In genomic region chr7:83794006-83794683, GRCm38 (mm10) we compare ENCODE assay signal across 13 mouse cellular contexts. TPM values are rescaled to one million over a fixed set of nuclear protein-coding genes. Genes with fewer than 3 reads are reported as not detected.
DNase-seq lines count a peak whose midpoint lies in the region; ATAC-seq and TF ChIP-seq lines count a peak whose summit lies in the region.
"Had no signal": no experiment of that assay in that cellular context is flagged by ENCODE, and none has a peak within 500 bp of the region (broad histone marks: within the 10 kb centered on the region; RNA-seq: fewer than 3 reads in every experiment).

No protein-coding gene starts in this region.

- no peaks in the 10 kb centered on the region for H3K27me3 ChIP-seq in heart, embryonic 15.5 days
- H3K27me3 ChIP-seq in heart, adult 2 months (ENCODE audit: control insufficient read depth, insufficient read depth, low read length) = no peaks in the 10 kb centered on the region
- 0 out of 2 replicates have a peak, but pooled peaks cover under 1% of the 10 kb centered on the region for H3K27me3 ChIP-seq in E14TG2a.4 (ENCODE audit: insufficient read depth, low read length)
- H3K27me3 ChIP-seq in embryonic facial prominence, embryonic 14.5 days (replicated peaks; ENCODE audit: control insufficient read depth, insufficient read depth, low read length) = no peaks in the 10 kb centered on the region
- H3K27me3 ChIP-seq in limb, embryonic 12.5 days = no peaks in the 10 kb centered on the region
- H3K27me3 ChIP-seq in thymus, adult 2 months (ENCODE audit: control insufficient read depth, insufficient read depth, low read length) = no peaks in the 10 kb centered on the region

- H3K4me3 ChIP-seq in heart, embryonic 15.5 days = no peak overlapping the region
- H3K4me3 ChIP-seq in heart, adult 2 months = no peak overlapping the region
- peak overlapping the region; percentile 43; the same call in 1 of the 2 replicates for H3K4me3 ChIP-seq in E14TG2a.4 (replicated peaks; ENCODE audit: low read length)
- no peak overlapping the region for H3K4me3 ChIP-seq in embryonic facial prominence, embryonic 14.5 days (ENCODE audit: low read depth, low read length)
- H3K4me3 ChIP-seq in limb, embryonic 12.5 days (replicated peaks) = no peak overlapping the region
- H3K4me3 ChIP-seq in thymus, adult 2 months (ENCODE audit: control insufficient read depth, insufficient read depth, low read length) = no peak overlapping the region

- no peak for TF ChIP-seq EP300 in heart, adult 2 months (IDR thresholded peaks at IDR 0.05; ENCODE audit: insufficient read depth, low read depth, low read length)

- 27% methylated on average over 11 of the region's 11 CpGs for WGBS in heart, embryonic 15.5 days
- 48% methylated on average over 11 of the region's 11 CpGs for WGBS in heart, adult 2 months
- 40% methylated on average over 11 of the region's 11 CpGs for WGBS in embryonic facial prominence, embryonic 14.5 days
- 43% methylated on average over 11 of the region's 11 CpGs for WGBS in limb, embryonic 12.5 days
- 67% methylated on average over 11 of the region's 11 CpGs for WGBS in thymus, adult 2 months

- no peak overlapping the region for H3K27ac ChIP-seq in heart, embryonic 15.5 days
- H3K27ac ChIP-seq in heart, adult 2 months = no peak overlapping the region
- H3K27ac ChIP-seq in embryonic facial prominence, embryonic 14.5 days (replicated peaks; ENCODE audit: low read depth, low read length) = no peak overlapping the region
- no peak overlapping the region for H3K27ac ChIP-seq in limb, embryonic 12.5 days
- H3K27ac ChIP-seq in thymus, adult 2 months (ENCODE audit: control insufficient read depth, insufficient read depth, low read length) = no peak overlapping the region
- H3K27ac ChIP-seq: liver, embryonic 14.5 days had no signal

- peak overlapping the region; percentile 28; the same call in 1 of the 2 replicates for H3K4me2 ChIP-seq in heart, embryonic 15.5 days
- H3K4me2 ChIP-seq in embryonic facial prominence, embryonic 14.5 days (ENCODE audit: low read depth, low read length) = peak overlapping the region; percentile 29
- H3K4me2 ChIP-seq in limb, embryonic 12.5 days = peak overlapping the region; percentile 42

- H3K79me2 ChIP-seq in heart, adult 2 months (replicated peaks; ENCODE audit: control insufficient read depth, insufficient read depth, low read length) = no peaks in the 10 kb centered on the region

- no peak for ATAC-seq in heart, embryonic 15.5 days (replicated peaks; ENCODE audit: insufficient number of reproducible peaks, insufficient read depth, low FRiP score, low read depth)
- ATAC-seq in embryonic facial prominence, embryonic 14.5 days (ENCODE audit: low read depth) = no peak
- peak; percentile 29; the same call in 1 of the 2 replicates for ATAC-seq in limb, embryonic 12.5 days (ENCODE audit: insufficient number of reproducible peaks, insufficient read depth, low FRiP score, low TSS enrichment, low read depth)
- ATAC-seq: activated CD4-positive, CD25-positive, alpha-beta regulatory T cell, adult 4 months; CD4-positive, CD25-positive, alpha-beta regulatory T cell, adult 4 months had no signal

- no peak for DNase-seq in heart, adult 2 months
- no peak for DNase-seq in embryonic facial prominence, embryonic 14.5 days (ENCODE audit: low spot score)
- DNase-seq in gastrocnemius, postnatal 4 days (ENCODE audit: low spot score in 2 of 2) = no peak
- no peak for DNase-seq in thymus, adult 2 months
- DNase-seq in frontal cortex, postnatal 36 days (ENCODE audit: low spot score in 2 of 2) = no peak
- DNase-seq: thymus, postnatal 36 days had no signal

- no peaks in the 10 kb centered on the region for H3K9me3 ChIP-seq in heart, embryonic 15.5 days (replicated peaks)
- no peaks in the 10 kb centered on the region for H3K9me3 ChIP-seq in E14TG2a.4 (ENCODE audit: low read length)
- H3K9me3 ChIP-seq in embryonic facial prominence, embryonic 14.5 days (ENCODE audit: control insufficient read depth, low read length) = no peaks in the 10 kb centered on the region
- no peaks in the 10 kb centered on the region for H3K9me3 ChIP-seq in limb, embryonic 12.5 days

- intact Hi-C loops in heart, adult 2 months (cut with DNase I) = no loop called here

- H3K36me3 ChIP-seq in heart, embryonic 15.5 days = no peaks in the 10 kb centered on the region
- no peaks in the 10 kb centered on the region for H3K36me3 ChIP-seq in heart, adult 2 months (ENCODE audit: control insufficient read depth, insufficient read depth, low read length)
- H3K36me3 ChIP-seq in E14TG2a.4 (ENCODE audit: insufficient read depth, low read length) = no peaks in the 10 kb centered on the region
- H3K36me3 ChIP-seq in embryonic facial prominence, embryonic 14.5 days (ENCODE audit: control insufficient read depth, insufficient read depth, low read length) = no peaks in the 10 kb centered on the region
- H3K36me3 ChIP-seq in limb, embryonic 12.5 days = no peaks in the 10 kb centered on the region
- no peaks in the 10 kb centered on the region for H3K36me3 ChIP-seq in thymus, adult 2 months (ENCODE audit: control insufficient read depth, insufficient read depth, low read length)

- H3K4me1 ChIP-seq in heart, embryonic 15.5 days (replicated peaks) = peaks cover 10% of the 10 kb centered on the region
- no peaks in the 10 kb centered on the region for H3K4me1 ChIP-seq in heart, adult 2 months (ENCODE audit: control insufficient read depth, insufficient read depth, low read length)
- peaks cover 16% of the 10 kb centered on the region for H3K4me1 ChIP-seq in E14TG2a.4 (replicated peaks; ENCODE audit: low read depth, low read length)
- peaks cover 13% of the 10 kb centered on the region for H3K4me1 ChIP-seq in embryonic facial prominence, embryonic 14.5 days (ENCODE audit: control insufficient read depth, insufficient read depth, low read length)
- H3K4me1 ChIP-seq in limb, embryonic 12.5 days (replicated peaks) = peaks cover 12% of the 10 kb centered on the region
- H3K4me1 ChIP-seq in thymus, adult 2 months (replicated peaks; ENCODE audit: control insufficient read depth, insufficient read depth, low read length) = no peaks in the 10 kb centered on the region

- no peak for TF ChIP-seq POLR2A in heart, adult 2 months (IDR thresholded peaks at IDR 0.05; ENCODE audit: insufficient read depth, low read depth, low read length)
- no peak for TF ChIP-seq POLR2A in thymus, adult 2 months (IDR thresholded peaks at IDR 0.05; ENCODE audit: control insufficient read depth, extremely low read depth, insufficient read depth, low read length, poor library complexity)

- no peak for TF ChIP-seq CTCF in heart, adult 2 months (IDR thresholded peaks at IDR 0.05)
- TF ChIP-seq CTCF in E14TG2a.4 (conservative IDR thresholded peaks at IDR 0.05; ENCODE audit: low read length) = no peak
- no peak for TF ChIP-seq CTCF in thymus, adult 2 months (IDR thresholded peaks at IDR 0.05; ENCODE audit: borderline replicate concordance, control insufficient read depth, extremely low read depth, insufficient read depth, low read length, poor library complexity)

- H3K9ac ChIP-seq in heart, embryonic 15.5 days = no peak overlapping the region
- H3K9ac ChIP-seq in heart, adult 2 months (ENCODE audit: low read depth, low read length) = no peak overlapping the region
- no peak overlapping the region for H3K9ac ChIP-seq in embryonic facial prominence, embryonic 14.5 days (ENCODE audit: low read depth, low read length)
- H3K9ac ChIP-seq in limb, embryonic 12.5 days (replicated peaks) = no peak overlapping the region
- H3K9ac ChIP-seq: liver, embryonic 14.5 days had no signal

RNA-seq across cellular contexts. Expression of gene Cfap161, which starts 0.5 kb away (rescaled TPM):
- 1.8 and 1.9 TPM in 2 replicates for polyA plus RNA-seq in heart, embryonic 15.5 days (2015; fragmentation: Nextera tagmentation; extraction: Ambion mirVana)
- total RNA-seq in heart, adult 2 months (2021) = not detected
- polyA plus RNA-seq in heart, adult 2 months (2012; rRNA removed) = 0.35 and 0.50 TPM in 2 replicates
- 2.0 and 4.3 TPM in 2 replicates for polyA plus RNA-seq in embryonic facial prominence, embryonic 14.5 days (2014; fragmentation: Nextera tagmentation; extraction: Ambion mirVana)
- 0.32 and 0.45 TPM in 2 replicates for polyA plus RNA-seq in limb, embryonic 12.5 days (2016; fragmentation: Nextera tagmentation; extraction: Ambion mirVana)
- total RNA-seq in gastrocnemius, postnatal 4 days (2021) = not detected
- 0.18 TPM in 1 of 2 replicates, not detected in the other for polyA plus RNA-seq in thymus, adult 2 months (2012; rRNA removed)
- total RNA-seq: heart, postnatal 10 days had no signal
- polyA plus RNA-seq: activated CD4-positive, CD25-positive, alpha-beta regulatory T cell, adult 4 months; CD4-positive, CD25-positive, alpha-beta regulatory T cell, adult 4 months had no signal

RNA-seq across cellular contexts. Expression of gene Il16, which starts 48.6 kb away (rescaled TPM):
- polyA plus RNA-seq in heart, embryonic 15.5 days (2015; fragmentation: Nextera tagmentation; extraction: Ambion mirVana) = 4.7 and 8.6 TPM in 2 replicates
- total RNA-seq in heart, adult 2 months (2021) = 1 to 10 TPM; 5.6 to 7.6 TPM
- 6.1 and 8.0 TPM in 2 replicates for polyA plus RNA-seq in heart, adult 2 months (2012; rRNA removed)
- 6.0 and 7.2 TPM in 2 replicates for polyA plus RNA-seq in embryonic facial prominence, embryonic 14.5 days (2014; fragmentation: Nextera tagmentation; extraction: Ambion mirVana)
- 2.9 and 3.4 TPM in 2 replicates for polyA plus RNA-seq in limb, embryonic 12.5 days (2016; fragmentation: Nextera tagmentation; extraction: Ambion mirVana)
- total RNA-seq in gastrocnemius, postnatal 4 days (2021) = 10 to 100 TPM in 1 of 2 experiments, 1 to 10 TPM in 1; 9.1 to 10.5 TPM
- polyA plus RNA-seq in thymus, adult 2 months (2012; rRNA removed) = 162 and 171 TPM in 2 replicates

Comparison
In these comparisons a context has a peak if more than half of its experiments do, and no peak if none do; other contexts are left out.
1. RNA of gene Il16, which starts 48.6 kb away (polyA plus RNA-seq): 162 to 171 TPM in thymus, adult 2 months; 6.0 to 7.2 TPM in embryonic facial prominence, embryonic 14.5 days, 6.1 to 8.0 TPM in heart, adult 2 months, 4.7 to 8.6 TPM in heart, embryonic 15.5 days and 2.9 to 3.4 TPM in limb, embryonic 12.5 days; every median in the first group is over 10 times any median in the second.
2. Peak in every context shown above with its lines, with median percentiles within 50 percentile points of each other: H3K4me2 ChIP-seq.